Mouse (Mus musculus) 416B (cell line): Measurements from ENCODE around the gene Bcl2.
A peak's percentile ranks its signal among the peaks of the same experiment; 100 is the strongest.
"Not testable (repeated sequence)": the region's sequence is repeated elsewhere in the genome, so short reads cannot be mapped to it uniquely, and the experiment has no call there.

Experiments used
- DNase-seq: peaks from one replicate; pipeline ENCODE4 v3.0.0; 2011; ENCODE audit warnings: low read depth

Bcl2 gene

DNA sequence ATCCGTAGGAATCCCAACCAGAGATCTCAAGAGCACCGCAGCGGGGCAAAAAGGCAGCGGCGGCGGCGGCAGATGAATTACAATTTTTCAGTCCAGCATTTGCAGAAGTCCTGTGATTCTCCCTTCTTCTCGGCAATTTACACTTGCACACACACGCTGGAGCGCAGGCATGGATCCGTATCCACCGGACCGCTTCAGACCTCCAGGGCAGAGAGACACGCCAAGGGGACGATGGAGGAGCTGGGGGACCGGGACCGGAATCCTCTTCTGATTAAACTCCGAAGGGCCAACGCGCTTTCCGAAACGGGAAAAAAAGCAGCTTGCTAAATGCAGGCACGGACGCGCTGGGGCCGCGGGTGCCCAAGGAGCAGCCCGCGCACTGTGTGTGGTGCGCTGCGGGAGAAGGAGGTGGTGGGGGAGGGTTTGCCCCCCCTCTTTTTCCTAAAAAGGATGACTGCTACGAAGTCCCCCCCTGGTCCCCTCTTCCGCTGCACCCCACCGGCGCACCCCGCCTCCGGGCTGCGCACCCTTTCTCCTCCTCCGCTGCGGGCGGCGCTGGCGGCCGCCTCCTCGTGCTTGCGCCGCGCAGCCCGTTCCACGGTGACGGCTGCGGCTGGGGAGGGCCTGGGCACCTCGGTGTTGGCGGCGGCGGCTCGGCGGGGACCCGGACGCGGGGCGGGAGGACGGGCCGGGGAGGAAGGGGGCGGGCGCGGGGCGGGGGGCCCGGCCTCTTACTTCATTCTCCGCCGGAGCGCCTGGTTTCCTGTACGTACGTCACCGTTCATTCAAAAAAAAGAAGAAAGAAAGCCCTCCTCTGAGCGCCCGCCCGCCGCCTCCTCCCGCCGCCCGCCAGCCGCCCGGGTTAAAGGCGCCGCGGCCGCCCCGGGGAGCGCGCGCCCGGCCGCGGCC is at the start of gene Bcl2:
Gene Bcl2 (minus strand): TSS at position 654 of the 909 bp plus-strand sequence.
- DNase-seq, result peak; percentile 87

DNA sequence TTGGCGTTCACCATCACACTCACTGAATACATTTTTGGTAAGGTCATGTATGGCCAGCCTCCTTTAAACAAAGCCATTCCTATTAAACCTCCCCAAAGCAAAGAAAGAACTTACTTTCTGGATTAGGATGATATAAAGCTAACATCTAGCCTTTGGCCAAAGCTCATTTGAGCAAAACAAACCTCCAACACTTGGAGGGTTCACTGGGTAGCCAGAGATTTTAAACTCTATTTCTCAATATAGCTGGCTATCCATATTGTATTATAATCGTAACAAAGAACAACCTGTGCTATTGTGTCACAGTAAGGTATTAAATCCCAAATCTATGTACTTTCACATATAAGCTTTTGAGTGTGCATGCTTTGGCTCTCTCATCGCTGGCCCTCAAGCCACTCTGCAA is 46.7 kb upstream of the Bcl2 start:
- DNase-seq, result no peak

DNA sequence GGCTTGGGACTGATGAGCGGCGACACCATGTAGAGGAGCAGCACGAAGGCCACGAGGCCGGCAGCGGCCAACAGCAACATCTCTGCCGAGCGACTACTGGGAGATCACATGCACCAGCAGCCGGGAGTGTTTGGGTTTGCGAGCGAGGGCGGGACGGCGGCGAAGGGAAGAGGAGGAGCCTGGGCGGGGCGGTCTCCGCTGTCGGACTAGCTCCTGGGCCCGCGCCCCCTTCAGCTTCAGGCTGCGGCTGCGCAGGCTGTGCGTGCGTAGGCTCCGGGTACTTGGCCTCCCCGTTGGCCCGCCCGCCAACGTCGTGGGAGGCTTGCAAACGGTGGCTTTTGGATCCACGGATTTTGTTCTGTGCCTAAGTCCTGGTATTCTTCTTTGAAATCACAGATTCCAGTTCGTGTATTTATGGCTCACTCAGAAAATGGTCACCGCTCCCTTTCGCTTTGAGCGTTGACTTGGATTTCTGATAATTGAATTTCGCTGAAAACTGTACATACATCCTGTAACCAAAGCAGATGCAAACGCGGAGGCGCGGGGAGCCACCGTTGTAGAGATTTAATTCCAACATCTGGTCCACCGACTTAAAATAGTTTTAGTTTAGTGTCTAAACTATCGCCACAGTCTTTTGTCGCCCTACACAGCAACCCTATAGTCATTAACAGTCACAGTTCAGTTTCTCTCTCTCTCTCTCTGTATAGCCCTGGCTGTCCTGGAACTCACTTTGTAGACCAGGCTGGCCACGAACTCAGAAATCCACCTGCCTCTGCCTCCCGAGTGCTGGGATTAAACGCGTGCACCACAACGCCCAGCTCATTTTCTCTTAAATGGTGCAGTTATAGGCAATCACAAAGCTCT is 45.7 kb upstream of the Bcl2 start, which contains the start of gene Kdsr:
Gene Kdsr (minus strand): TSS at position 156 of the 864 bp plus-strand sequence.
- DNase-seq, result peak; percentile 97

DNA sequence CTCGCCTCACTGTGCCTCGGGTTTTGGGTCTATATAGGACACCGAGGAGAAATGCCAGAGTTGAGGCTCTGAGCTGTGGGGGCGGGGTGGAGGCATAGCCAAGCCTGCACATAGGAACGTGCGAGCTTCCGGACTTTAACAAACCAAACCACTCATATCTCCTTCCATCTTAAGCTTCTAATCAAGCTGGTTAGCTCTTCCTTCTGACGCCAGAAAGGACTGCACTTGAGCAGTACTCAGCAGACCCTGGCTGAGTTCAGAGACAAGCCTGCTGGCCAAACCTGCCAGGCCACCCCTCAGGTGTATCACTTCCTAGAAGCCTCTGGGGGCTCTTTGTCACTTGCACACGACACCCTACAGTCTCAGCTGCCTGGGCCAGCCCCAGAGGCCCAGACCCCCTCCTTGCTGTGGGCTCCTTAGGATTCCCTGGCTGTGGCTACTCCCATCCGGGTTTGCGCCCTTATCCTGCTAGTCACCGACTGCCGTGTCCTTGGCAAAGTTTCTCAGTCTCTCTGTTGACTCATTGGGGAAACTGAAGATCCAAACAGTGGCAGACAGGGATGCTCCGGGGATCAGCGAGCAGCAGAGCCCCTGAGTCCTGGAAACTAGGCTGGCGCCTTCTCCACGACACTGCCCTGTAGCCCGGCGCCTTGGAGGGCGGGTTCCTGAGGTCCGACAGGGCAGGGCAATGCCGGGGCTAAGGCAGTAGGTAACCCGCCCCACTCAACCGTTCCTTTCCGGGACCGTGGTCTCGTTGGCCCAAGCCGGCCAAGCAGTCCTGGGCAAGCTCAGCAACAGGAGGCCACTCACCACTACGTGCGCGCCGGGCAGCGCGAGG is 44.9 kb upstream of the Bcl2 start:
- peak; percentile 80 for DNase-seq

DNA sequence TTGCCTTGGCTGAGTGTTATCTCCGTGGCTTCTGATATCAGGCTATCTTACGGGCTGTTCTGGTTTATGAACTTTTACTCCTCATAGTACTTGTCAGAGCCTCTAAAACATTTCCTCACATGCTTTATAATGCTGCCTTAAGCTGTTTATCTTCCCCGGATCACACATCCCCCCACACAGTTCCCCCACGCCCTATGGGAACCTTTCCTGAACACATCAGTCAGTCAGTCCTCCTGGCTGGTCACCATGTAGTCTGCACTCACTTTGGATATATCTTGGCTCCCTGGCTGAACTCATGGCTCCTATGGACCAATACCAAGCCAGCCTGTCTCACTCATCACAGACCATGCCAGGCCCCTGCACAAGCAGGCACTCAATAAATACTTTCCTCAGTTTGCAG is 42.6 kb upstream of the Bcl2 start:
- no peak for DNase-seq

DNA sequence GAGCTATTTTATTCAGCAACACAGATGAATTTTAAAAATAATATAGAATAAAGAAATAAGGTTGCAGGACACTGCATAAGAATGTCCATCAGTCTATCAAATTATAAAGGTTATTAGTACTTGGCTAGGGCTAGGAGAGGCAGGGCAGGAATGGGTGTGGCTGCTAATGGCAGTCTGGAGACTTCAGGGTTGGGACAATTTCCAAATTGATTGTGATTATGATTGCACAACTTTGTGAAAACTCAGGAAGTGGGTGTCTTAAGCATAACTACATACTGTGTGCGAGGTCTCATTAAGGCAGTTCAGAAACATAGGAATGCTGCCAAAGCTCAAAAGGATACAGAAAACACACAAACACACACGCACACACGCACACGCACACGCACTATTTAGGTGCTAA is 37.9 kb upstream of the Bcl2 start:
- peak; percentile 36 for DNase-seq

DNA sequence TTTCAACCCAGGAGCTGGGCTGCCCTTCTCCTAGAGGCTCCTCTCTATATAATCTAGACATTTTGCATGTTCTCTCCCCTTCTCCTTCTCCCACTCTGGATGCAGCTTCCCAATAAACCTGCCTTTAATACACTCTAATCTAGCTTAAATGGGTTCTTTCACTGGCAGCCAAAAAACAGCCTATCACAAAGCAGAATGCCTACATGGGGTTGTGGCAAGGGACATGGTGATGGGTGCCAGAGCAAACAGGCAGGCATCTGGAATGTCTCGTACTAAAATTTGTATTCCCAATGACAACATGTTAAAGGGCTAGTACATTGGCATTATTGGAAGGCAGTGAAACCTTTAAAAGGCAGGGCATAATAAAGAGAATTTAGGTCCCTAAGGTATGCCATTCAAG is 36.6 kb upstream of the Bcl2 start:
- DNase-seq, result no peak

DNA sequence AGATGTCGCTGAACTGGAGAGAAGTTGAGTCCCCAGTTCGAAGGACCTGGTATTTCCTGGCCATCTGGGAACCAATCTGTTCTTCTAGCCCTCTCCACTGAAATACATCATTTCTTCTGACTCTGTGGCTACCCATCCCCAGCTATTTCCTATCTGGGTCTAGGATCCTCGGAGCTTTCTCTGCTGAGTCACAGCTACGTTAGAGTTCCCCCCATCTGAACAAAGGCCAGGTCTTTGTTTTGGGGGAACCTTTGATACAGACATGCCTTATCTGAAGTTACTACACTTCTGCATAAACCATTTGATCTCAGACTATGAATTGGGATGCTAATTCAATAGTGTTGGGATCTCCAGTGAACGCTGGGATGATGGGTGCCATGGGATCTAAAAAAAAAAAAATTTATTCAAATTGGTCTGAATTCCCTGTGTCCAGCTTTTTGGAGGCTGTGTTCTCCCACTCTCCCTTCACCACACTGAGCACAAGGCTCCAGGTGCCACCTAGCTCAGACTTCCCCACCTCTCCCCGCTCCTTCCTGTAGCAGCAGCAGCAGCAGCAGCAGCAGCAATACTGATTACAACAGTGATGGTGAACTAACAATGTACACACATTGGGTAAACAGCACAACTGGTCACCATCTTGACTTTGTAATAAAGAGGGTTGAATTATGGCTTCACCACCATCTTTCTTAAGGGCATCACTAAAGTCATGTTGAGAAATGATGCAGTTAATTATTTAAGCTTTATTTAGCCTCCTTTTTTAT is 34.7 kb upstream of the Bcl2 start:
- no peak for DNase-seq

DNA sequence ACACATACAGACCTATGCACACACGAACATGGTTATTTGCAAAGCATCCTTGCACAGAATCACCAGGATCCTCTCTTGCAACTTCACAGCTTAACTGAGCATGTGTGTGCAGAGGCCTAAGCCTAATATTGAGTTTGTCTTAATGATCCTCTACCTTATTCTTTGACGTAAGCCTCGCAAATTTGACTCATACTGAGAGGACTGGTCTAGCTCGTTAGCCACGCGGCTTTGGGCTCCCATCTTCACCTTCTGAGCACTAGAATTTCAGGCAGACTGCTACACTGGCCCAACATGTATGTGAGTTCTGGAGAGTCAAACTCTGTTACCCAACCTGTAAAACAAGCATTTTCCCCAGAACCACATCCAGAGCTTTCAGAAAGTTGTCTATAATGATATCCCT is 28.9 kb upstream of the Bcl2 start:
- DNase-seq, result no peak

DNA sequence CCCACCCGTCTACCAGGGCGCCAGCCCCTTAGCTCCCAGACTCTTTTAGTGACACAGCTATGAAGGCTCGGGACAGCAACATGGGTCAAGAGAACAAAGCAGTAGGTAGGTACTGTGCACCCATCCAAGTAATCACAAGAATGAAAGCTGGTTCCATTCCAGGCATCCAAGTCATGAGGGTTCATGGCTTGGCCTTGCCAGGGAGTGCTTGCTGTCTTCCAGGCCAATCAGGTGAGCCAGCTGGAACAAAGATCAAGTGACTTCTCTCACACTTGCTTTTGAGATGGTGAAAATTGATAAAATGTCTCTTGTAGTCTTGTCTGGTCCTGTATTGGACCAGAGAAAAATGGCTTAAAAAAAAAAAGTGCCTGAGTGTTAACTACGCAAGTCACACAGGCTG is 26.7 kb upstream of the Bcl2 start:
- DNase-seq, result no peak

DNA sequence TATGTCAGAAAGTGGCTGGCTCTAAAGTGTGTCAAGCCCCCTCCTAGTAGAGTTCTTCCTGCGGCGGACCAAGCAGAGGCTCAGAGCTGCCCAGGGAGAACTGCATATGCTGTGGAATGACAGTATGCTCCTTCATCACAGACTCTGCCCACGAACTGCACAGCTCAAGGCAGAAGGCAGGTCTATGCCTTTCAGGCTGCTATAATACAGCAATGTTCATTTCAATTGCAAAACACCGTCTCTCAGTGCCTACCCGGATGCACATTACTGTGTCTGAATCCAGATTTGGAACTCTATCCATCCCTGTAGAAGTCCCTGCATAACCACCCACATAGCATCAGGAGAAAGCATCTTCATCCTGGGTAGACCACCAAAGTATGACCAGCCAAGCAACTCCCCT is 25.7 kb upstream of the Bcl2 start:
- DNase-seq, result no peak

DNA sequence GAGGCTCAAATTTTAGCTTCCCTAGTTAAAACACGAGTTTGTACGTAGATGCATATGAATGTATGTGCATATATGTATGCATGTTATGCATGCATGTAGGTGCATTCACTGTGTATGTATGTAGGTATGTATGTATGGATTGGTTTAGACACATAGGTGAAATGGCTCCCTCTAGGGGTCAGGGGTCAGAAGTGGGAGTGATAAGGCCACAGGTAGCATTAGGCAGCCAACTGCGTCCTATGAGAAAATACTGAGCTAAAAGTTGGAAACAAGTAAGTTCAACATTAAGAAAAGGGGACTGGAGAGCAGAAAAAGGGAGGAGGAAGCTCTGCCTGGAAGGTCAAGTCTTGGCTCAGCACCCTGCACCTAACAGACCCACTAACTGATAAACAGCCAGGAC is 24.0 kb upstream of the Bcl2 start:
- DNase-seq, result peak; percentile 47

DNA sequence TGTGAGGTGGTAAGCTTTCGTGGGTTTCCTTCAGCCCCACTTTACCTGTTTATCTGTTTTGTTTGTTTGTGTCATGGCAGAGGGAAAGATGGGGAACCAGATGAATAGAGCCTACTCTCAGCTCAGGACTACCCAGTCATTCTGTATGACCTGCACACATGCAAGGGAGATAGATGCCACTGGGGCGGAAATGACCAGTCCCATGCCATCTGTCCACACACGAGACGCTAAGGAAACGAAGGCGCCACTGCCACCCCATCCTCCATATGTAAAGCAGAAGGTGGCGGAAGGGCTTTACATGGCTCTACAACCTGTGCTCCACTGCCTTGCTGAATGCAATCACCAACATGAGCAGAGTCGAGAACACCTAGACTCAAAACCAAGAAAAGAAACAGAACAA is 22.1 kb upstream of the Bcl2 start:
- no peak for DNase-seq

DNA sequence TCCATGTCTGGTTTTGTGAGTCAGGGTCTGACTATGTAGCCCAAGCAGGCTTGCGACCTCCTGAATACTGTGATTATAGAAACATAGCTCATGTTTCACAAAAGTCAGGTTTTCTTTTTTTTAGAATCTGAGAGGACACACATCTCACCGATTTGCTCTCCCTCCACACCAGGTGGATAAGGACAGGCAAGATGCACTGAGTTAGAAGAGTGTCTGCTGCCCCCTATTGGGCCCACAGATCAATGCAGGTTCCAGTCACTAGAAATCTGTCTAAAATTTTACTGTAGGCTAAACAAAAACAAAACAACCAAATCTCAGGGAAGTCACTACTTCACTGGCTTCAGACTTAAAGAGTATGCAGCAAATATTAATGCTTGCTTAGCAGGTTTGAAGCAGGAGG is 21.5 kb upstream of the Bcl2 start:
- peak; percentile 65 for DNase-seq

DNA sequence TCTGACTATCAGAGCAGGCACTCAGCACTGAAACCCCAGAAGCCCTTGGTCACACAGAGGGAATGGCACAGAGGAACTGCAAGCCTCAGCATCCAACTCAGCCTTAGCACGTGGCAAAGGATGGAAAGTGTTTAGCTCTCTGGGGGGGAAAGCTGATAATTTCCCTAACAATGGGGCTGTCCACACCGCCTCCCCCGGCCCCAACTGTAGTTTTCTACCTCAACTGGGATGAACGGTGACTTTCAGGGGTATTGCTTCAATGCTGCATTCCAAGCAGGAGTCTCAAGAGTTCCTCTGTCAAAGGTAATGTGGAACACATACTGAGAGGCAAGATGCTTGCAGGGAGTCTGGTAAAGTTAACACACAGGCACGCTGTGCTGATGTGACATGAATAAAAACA is 8.0 kb upstream of the Bcl2 start:
- no peak for DNase-seq

DNA sequence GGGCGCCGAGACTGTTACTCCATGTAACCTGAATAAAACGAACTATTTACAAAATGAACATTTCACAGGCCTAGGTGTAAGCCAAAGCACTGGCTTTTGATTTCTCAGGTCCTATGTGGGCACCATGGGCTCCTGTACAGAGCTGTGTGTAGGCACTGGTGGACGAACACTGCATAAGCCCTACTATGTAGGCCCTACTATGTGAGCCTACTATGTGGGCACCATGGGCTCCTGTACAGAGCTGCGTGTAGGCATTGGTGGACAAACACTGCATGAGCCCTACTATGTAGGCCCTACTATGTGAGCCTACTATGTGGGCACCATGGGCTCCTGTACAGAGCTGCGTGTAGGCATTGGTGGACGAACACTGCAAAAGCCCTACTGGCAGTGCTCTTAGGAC is 3.7 kb upstream of the Bcl2 start:
- not testable (repeated sequence) for DNase-seq

DNA sequence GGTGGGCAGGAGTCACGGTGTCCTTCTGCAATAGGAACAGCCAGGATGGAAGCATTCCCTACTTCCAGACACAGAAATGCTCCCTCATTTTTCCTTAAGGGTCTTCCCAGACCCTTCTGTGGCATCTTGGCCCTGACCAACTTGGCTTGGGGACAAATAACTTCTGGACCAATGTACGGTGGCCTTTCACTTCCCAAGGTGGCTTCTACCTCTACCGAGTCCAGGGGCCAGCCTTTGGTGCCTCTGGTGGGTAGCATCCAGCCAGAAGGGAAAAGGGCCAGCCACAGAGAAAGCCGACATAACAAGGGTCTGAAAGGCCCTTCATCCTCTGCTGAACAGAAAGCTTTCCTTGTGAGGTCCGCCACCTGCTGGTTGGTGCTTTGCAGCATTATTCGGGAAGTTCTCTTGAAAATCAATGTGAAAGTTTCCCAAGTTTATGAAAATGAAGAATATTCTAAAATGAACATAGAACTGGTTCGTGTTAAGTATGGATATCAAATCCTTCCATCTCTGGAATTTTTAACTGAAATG is 3.1 kb upstream of the Bcl2 start:
- DNase-seq, result peak; percentile 79

DNA sequence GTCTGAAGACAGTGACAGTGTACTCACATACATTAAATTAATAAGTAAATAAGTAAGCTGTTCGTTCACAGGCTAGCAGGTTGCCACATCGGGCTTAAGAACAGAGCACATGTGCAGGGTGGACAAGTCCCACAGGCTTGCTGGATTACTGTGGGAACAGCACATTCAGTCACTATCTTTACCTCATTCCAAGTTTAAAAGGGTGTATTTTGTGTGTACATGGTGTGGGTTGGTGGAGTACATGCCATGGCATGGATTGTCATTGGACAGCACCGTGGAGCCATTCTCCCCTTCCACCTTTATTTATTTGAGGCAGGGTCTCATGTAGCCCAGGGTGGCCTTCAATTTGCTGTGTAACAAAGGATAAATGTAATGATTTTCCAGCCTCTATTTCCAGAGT is 2.1 kb upstream of the Bcl2 start:
- no peak for DNase-seq

DNA sequence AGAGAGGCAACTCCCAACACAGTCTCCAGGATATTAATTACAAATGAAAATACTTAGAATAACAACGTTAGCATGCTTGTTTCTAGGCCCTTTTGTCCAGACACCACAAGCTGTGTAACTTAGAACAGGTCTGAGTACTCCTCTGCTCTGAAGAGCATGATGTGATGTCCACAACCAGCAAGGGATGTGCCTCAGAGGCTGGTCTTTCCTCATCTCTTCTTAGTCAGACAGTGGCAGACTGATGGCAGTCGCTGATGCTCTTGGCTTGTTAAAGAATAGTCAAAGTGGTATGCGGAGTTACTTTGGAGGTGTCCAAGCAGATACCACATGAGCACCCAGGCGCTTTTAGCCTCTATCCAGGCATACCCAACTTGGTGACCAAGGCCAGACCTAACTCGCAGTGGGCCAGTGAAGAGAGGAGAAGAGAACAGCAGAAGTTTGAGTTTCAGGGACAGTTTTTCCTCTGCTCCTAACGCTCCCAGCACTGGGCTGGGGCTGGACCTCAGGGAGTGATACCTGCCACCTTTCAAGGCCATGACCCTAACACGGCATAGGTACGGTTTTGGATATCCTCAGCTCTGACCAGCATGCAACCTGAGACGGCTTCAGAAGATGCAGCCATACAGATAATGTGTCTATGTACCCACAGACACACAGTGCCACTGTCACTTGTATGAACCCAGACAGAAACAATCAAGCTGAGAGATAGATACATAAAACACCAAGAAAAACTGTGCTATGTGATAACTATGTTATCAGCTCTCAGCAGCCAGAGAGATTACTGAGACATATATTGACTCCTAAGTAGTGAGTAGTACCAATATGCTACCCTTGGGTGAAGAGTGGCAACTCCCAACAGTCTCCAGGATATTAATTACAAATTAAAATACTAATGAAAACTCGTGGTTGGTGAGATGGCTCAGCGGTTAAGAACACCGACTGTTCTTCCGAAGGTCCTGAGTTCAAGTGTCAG is 1.3 kb upstream of the Bcl2 start:
- peak; percentile 64 for DNase-seq

DNA sequence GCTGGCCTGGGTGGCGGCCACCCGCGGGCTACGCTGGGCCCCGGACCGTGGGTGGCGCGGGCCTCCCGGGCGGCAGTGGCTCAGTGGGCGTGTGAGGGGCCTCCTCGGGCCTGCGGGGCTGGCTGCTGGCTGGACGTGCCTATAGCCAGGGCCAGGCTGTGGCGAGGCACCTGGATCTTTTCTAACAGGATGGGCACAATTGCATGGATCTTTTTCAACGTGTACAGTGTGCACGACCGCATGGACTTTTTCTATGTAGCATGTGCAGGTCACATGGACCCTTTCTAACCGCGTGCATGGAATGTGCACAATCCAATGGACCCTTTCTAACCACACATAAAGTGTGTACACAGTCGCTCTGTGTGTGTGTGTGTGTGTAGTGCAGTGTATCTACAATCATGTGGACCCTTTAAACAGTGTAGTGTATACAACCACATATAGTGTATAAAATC is 482 bp upstream of the Bcl2 start:
- DNase-seq, result peak; percentile 60
